Mouse (Mus musculus) effector memory CD4-positive, alpha-beta T cell, adult 7 months (primary cell): ENCODE results near the gene Ssxb10. TPM values are rescaled to one million over a fixed set of nuclear protein-coding genes. Genes with fewer than 3 reads are reported as not detected.

ENCODE experiments used
- polyA plus RNA-seq: library from polyadenylated mRNA; unstranded; fragments of 100-300 nt; shearing (Covaris generic); gene quantifications from one replicate; pipeline ENCODE4 v1.2.1, GENCODE M21; 2017

Ssxb10 gene
- not detected for polyA plus RNA-seq

DNA sequence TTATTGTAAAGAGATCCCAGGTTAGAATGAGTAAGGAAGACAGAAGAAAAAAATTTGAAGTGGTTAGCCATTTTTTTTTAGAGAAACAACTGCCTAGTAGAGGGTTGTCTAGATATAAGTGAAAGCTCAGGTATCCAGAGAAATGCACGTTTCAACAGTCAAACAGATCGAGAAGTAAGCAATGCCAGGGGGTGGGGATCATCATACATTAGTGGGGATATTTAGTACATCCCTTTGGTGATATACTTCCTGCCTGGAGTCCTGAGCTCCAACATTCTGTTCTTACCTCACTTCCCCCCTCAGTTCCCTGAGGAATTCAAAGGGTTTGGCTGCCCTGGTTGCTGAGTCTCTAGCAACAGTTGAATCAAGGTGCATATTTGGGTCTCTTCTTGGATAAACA, at the start of gene Ssxb10:
Gene Ssxb10, plus strand, starts transcription at position 301 of the 400 bp plus-strand sequence.

DNA sequence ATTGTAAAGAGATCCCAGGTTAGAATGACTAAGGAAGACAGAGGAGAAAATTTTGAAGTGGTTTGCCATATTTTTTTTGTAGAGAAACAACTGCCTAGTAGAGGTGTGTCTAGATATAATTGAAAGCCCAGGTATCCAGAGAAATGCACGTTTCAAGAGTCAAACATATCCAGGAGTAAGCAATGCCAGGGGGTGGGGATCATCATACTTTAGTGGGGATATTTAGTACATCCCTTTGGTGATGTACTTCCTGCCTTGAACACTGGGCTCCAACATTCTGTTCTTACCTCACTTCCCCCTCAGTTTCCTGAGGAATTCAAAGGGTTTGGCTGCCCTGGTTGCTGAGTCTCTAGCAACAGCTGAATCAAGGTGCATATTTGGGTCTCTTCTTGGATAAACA, 39.5 kb downstream of the Ssxb10 start, which contains the start of gene Ssxb9:
Gene Ssxb9, plus strand, starts transcription at position 301 of the 400 bp plus-strand sequence.

Other genes starting within 250 kb of the Ssxb10 start
- 33.1 TPM for gene Was, start 236.9 kb upstream of the Ssxb10 start, polyA plus RNA-seq
- gene Wdr13, start 194.5 kb upstream of the Ssxb10 start, polyA plus RNA-seq, result 23.0 TPM
- gene Rbm3, start 181.5 kb upstream of the Ssxb10 start, polyA plus RNA-seq, result 857 TPM
- gene Tbc1d25, start 151.2 kb upstream of the Ssxb10 start, polyA plus RNA-seq, result 30.2 TPM
- gene Ebp, start 133.9 kb upstream of the Ssxb10 start, polyA plus RNA-seq, result 58.8 TPM
- not detected for gene Porcn, start 120.9 kb upstream of the Ssxb10 start, polyA plus RNA-seq
- 12.5 TPM for gene Ftsj1, start 75.0 kb upstream of the Ssxb10 start, polyA plus RNA-seq
- gene Slc38a5, start 56.3 kb upstream of the Ssxb10 start, polyA plus RNA-seq, result not detected
- gene Ssxb9, start 39.6 kb downstream of the Ssxb10 start, polyA plus RNA-seq, result not detected
- not detected for gene Ssxb1, start 85.9 kb downstream of the Ssxb10 start, polyA plus RNA-seq
- gene Ssxb2, start 134.3 kb downstream of the Ssxb10 start, polyA plus RNA-seq, result not detected
- not detected for gene Gm14459, start 197.5 kb downstream of the Ssxb10 start, polyA plus RNA-seq
- gene Ssxb6, start 220.8 kb downstream of the Ssxb10 start, polyA plus RNA-seq, result not detected